Mouse (Mus musculus) frontal cortex, postnatal 36 days (tissue): ENCODE measurements around the gene Rnf43.

ENCODE experiments used
- DNase-seq, 2 experiments: peaks; one replicate each; pipeline ENCODE4 v3.0.0; 2022; ENCODE audit warnings: low spot score in 2 of 2

Rnf43 gene

DNA sequence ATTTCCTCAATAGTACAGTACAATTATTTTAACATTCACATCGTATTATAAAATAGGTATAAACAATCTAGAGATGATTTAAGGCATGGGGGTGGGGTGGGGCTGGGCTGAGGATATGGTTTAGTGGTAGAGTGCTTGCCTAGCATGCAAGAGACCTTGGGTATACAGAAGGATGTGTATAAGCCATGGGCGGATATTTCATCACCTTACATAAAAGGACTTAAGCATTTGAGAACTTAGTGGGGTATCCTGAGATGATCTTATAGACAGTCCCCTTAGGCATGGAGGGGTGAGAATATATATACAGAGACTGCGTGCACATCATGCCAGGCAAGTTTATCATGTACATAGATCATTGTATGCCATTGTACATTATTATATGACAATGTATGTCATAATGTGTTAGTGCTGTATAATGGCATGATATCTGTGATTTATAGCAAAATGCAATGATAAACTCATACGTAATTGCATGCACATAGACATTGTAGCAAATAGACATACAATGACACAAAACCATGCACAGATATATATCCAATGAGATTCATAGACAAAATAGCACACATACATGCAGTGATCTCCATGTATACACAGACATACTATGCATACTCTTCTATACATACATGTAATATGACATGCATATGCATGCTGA, 96.6 kb downstream of the Rnf43 start:
- DNase-seq = no peak

- DNase-seq = peak in 1 of 2 experiments; percentile 62
Observed at GRCm38 (mm10) chr11:87759609-87760005, 97.1 kb downstream of the Rnf43 start.

GRCm38 (mm10) chr11:87760301-87761081, 98.0 kb downstream of the Rnf43 start, which contains the start of gene Tspoap1:
Gene Tspoap1 (plus strand): TSS chr11:87760541.
- DNase-seq = peak; percentile 75 to 77

- peak in 1 of 2 experiments; percentile 30 for DNase-seq
Observed at GRCm38 (mm10) chr11:87761181-87761721, 98.7 kb downstream of the Rnf43 start.

DNA sequence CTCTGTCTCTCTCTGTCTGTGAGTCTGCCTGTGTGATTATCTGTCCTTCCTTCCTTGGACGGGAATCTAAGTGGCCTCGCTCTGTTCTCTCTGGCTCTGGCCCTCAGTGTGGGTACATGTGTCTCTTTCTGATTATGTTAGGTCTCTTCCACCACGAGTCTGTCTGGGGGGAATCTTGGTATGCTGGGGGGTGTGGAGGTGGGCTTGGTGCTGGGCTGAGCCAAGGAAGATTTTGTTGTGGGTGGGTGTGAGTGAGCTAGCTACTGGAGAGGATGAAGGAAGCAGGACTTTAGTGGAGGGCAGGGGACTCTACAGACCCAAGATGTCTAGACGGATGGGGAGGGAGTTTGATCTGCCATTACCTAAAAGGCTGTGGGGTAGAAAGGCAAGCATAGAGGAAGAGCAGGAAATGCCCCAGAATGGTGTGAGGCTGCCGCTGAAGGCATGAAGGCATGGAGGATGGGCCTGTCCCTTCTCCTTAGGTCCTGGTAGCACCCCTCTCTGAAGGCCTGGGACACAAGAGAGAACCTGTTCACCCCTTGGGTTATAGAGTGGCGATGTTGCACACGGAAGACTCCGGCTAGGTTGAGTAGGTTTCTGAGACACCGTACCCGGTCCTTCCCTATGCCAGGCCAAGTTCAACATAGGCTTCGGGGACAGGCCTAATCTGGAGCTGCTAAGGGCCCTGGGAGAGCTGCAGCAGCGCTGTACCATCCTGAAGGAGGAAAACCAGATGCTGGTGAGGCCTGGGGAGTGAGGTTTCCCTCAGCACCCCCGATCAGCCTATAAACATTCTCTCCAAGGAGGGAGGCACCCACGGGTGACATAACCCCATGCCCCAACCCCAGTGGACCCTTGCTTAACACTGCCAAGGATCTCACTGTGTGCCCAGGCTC, 99.5 kb downstream of the Rnf43 start:
- peak in 1 of 2 experiments; percentile 29 for DNase-seq

GRCm38 (mm10) chr11:87762702-87763385, 100.3 kb downstream of the Rnf43 start:
- DNase-seq = peak; percentile 42 to 51

DNA sequence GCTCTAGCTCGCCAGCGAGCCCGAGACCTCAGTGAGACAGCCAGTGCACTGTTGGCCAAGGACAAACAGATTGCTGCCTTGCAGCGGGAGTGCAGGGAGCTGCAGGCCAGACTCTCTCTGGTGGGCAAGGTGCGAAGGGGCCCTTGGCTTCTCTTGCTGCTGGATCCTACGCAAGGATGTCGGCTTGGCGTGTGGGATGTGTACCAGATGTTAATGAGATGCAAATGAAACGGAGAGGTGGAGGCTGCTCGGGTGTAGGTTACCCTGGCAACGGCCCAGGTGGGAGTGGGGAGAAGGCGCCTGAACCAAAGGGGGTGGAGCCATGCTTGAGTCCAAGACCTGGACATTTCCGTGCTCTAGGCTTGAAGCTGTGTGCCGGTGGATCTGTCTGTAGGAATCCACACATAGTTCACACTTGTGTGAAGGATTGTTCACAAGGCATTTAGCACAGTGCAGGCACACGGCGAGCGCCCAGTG, 101.0 kb downstream of the Rnf43 start:
- DNase-seq = peak; percentile 88 to 89

DNA sequence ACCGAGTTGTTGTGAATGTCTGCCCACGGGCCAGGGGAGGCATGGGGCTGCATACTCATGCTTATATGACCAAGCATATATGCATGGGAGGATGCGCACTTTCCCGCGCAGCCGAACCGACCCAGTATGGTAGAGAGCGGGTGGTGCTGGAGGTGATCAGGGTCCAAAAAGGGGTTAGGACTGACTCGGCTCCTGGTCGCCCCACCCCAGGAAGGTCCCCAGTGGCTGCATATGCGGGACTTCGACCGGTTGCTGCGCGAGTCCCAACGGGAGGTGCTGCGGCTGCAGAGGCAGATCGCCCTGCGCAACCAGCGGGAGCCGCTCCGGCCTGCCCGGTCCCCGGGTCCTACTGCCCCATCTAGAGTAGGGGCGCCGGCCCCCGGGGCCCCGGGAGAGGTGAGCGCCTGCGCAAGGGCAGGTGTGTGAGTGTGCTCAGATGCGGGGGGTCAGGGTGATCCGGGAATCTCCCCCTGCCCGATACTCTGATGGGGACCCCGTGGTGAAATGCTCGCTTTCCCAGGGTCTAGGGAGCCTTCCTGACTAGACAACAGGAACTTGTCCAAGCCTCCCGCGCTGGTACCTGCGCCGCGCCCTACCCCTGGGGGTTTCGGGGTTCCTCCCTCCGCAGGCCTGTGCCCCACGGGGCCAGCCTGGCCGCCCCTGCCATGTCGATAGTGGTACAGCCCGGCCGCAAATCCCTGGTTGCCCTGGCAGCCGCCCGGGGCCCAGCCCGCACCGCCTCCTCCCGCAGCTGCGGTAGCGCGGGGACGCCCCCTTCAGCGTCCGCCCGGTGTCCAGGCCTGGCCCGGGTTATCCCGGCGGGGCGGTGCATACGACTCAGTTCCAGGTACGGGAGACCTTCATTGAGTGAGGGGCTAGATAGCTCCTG, 101.7 kb downstream of the Rnf43 start:
- DNase-seq = peak; percentile 50

DNA sequence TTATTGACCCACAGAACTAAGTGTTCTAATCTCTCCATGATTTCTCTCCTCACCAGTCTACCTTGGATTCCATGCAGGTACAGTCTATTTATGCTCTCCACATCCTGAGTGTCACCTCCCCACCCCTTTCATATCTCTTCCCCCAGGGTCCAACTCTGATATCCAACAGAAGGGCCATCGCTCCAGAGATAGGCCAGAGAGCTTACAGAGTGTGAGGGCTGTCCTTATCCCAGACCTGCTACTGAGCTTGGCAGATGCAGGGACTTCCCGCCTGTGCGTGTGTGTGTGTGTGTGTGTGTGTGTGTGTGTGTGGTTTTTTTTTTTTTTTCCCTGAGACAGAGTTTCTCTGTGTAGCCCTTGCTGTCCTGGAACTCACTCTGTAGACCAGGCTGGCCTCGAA, 106.2 kb downstream of the Rnf43 start:
- DNase-seq = no peak

DNA sequence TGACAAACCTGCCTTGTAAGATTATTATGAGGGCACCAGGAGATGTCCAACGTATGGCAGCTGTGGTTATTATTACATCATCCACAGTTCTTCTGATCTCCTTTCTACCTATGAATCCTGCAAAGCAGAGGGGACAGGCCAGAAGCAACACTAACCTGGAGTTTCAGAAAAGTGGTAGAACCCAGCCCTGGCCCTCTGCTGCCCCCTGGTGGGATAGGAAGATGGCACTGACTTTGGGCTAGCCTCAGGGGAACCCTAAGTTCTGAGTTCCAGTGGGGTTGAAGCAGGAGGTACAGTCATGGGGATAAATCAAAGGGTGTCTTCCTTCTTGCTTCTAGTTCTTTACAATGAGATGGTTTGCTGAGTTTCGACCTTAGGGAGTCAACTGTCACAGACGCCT, 108.5 kb downstream of the Rnf43 start:
- peak; percentile 71 to 73 for DNase-seq

- no peak for DNase-seq
Observed at GRCm38 (mm10) chr11:87772354-87772753, 109.8 kb downstream of the Rnf43 start.

DNA sequence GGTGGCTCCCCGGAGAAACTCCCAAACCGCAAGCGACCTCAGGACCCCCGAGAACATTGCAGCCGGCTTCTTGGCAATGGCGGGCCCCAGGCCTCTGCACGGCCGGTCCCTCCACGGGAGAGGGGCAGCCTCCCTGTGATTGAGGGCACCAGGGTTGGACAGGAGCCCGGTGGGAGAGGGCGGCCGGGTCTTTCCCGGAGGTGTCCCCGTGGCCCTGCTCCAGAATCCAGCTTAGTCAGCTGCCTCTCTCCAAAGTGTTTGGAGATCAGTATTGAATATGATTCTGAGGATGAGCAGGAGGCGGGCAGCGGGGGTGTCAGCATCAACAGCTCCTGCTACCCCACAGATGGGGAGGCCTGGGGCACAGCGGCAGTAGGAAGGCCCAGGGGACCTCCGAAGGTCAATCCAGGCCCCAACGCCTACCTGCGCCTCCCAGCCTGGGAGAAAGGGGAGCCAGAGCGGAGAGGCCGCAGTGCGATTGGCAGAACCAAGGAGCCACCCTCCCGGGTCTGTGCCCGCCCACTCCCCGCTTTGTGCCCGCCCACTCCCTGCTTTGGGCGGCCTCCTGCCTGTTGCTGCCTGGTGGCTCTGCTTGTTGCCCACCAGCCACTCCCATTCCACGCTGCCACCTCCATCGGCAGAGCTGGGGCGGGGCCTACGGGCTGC, 115.7 kb downstream of the Rnf43 start:
- DNase-seq = peak; percentile 54 to 57

DNA sequence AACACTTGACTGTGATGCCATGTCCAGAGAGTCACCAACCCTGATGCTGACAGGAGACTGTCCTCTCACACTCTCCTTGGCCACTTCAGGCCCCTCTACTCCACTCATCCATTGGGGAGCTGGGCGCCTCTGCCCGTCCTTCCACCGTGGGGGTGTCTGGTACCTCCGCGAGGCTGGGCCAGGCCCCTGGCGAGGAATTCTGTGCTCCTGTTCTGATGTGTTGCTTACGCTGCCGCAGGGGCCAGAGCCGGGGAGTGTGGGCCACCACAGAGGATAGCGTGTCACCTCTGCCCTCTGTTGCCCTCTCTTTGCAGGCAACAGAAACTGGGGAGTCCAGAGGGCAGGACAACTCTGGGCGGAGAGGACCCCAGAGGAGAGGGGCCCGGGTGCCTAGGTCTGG, 116.4 kb downstream of the Rnf43 start:
- no peak for DNase-seq

DNA sequence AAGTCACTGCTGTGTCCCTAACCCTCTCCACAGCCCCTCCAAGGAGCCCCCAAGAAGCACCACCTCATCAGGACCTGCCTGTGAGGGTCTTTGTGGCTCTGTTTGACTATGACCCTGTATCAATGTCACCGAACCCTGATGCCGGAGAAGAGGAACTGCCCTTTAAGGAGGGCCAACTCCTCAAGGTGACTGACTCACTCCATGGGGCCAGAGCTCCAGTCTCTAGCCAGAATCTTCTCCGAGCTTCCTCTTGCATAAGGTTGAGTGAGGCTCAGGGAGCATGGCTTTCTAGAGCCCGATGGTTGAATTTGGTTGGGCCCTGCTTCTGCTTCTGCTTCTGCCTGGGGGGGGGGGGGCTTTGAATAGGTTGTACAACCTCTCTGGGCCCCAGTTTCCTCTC, 116.9 kb downstream of the Rnf43 start:
- no peak for DNase-seq

DNA sequence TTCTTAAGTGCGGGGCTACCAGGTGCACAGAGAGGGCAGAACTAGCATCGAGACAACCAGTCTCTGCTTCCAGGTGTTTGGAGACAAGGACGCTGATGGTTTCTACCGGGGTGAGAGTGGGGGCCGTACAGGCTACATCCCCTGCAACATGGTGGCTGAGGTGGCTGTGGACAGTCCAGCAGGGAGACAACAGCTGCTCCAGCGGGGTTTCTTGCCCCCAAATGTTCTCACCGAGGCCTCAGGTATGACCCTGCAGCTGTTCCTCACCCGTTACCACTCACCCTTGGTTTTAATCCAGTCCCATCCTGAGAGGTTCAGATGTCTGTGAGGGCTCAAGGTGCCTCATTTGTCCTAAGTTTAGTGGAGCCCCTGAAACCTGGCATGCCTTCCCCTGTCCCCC, 117.6 kb downstream of the Rnf43 start:
- no peak for DNase-seq
